Mouse (Mus musculus) fibroblast of lung, adult 2 months (primary cell): ENCODE measurements around the gene Smyd3.

Source experiments
- DNase-seq: peaks from one replicate; pipeline ENCODE4 v3.0.0-alpha.2; 2011; ENCODE audit warnings: low read depth

Gene Smyd3

DNA sequence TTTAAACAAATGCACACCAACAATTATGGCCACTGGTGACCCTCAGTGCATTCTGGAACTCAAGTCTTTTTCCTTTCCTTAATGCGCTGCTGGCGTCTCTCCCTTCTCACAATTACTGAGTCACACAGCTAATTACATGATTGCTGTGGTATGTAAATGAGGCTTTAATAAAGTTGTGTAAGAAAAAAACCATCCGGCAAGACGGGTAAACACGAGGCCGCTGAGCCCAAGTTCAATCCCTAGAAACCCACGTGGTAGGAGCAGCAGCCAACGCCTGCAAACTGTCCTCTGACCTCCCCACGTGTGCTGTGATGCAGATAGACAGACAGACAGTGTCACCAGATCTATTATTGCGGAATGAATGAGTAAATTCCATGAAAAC is 58.9 kb downstream of the Smyd3 start:
- no peak for DNase-seq

DNA sequence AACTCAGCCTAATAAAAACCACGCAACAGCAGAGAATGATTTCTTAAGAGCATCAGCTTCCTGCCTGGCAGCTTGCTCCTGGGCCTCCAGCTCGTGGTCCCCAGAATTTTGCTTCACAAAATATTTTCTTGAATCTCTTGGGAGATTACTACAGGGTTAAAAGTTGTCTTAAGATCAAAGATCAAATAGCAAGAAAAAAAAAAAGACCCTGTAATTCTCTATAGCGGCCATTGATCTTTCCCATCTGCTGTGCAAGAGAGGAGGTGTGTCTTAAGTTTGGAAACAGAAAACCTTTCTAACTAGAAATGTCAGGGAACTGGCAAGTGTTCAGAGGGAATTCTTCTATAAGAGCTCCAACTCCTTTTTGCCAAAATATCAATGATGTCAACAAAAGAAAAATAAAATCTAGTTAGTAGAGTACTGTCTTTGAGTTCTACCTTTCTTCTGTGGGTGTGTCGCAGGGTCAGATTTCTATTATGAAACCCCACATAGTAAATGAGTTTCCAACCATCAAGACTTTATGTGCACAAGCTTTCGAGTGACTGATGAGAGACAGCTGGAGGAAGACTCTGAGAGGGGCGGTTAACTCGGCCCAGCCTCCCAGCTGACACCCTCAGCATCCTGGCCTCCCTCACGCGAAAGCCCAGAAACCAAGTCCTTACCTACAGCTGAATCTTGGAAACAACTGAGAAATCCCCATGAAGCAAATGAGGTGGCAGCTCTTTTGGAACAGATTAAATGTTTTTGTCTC is 59.4 kb downstream of the Smyd3 start:
- no peak for DNase-seq

DNA sequence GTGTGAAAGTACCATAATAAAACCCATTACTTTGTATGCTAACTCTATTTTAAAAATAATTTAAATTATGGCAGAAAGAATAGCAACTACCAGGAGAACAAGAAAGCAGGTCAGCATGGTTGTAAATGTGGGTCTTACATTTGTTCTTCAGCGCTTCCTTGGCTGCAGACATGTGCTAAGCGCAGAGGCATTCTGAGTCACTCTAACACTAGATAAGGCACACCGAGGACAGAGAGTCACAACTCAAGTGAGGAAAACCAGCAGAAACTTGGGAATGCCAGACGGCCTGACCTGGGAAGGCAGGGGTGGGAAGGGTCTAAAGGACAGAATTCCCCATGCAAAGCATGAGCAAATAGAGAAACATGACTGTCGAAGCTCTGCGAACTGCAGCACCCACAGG is 63.2 kb downstream of the Smyd3 start:
- no peak for DNase-seq

DNA sequence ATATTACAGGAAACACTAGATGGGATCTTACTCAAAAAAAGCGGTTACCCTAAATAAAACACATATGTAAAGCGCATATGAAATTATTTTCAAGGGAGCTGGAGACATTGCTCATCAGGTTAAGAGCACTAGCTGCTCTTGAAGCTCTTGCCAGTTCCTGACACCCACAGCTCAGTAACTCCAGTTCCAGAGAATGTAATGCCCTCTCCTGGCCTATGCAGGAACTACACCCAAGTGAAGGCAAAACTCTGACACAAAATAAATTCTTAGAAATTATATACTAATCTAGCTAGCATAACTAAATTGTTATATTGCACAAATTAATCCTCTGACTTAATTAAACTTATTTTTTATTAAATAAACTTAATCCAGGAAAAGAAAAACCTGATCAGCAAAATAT is 66.6 kb downstream of the Smyd3 start:
- no peak for DNase-seq

DNA sequence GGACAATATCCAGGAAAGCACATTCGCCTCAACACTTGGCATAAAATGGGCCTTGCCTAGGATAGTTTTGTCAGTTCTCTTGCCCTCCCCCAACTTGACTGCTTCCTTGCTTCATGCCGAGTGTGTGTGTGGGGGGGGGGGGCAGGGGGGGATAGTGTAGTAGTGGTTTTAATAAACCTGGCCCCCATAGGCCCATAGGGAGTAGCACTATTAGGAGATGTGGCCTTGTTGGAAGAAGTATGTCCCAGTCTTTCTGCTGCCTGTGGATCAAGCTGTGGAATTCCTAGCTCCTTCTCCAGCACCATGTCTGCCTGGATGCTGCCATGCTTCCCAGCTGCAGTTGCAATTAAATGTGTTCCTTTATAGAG is 71.0 kb downstream of the Smyd3 start:
- no peak for DNase-seq

DNA sequence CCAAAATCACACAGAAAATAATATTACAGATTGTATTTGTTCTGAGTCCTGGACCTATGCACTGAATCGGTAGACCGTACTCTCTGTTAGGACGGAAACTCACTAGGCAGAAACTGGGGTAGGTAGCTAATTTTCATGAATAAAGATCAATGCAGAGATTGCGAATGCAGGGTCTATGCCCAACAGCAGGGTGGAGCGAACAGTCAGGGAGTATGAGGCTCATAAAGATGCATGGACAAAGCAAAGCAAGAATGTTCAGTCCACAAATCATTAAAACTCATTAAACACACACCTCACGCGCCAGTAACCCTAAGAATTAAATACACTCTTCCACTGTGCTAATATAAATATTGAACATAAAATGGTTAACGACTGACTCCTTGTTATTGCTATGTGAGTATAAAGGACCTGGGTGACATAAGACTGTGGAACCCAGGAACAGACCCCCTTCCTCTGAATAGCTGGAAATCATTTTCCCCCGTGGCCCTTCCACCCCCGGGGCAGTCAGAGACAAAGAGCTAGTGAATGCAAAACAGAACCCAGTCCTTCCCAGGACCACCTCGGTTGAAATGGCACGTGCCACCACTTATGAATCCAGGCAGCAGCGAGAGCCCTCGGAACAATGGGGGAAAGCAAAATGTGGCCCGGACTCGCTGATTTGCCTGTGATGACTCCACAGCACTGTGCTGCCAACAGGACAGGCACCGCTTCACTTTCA is 71.6 kb downstream of the Smyd3 start:
- no peak for DNase-seq

DNA sequence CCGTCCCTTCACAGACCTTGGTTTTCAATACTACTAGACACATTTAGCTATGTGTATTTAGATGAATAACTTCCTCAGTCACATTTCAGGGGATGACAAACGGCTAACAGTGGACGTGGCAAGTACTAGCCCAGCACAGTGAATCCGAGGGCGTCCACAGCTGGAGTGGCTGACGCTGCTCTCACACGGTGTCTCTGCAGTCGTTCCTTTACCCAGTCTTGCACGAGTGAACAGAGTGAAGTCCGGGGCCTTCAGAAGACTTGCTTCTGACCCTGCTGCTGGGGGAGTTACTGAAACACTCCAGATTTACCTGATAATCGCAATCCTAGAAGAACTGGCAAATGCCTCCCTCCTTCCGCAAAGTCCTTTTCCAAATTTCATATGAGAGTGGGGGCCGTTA is 74.0 kb downstream of the Smyd3 start:
- no peak for DNase-seq

DNA sequence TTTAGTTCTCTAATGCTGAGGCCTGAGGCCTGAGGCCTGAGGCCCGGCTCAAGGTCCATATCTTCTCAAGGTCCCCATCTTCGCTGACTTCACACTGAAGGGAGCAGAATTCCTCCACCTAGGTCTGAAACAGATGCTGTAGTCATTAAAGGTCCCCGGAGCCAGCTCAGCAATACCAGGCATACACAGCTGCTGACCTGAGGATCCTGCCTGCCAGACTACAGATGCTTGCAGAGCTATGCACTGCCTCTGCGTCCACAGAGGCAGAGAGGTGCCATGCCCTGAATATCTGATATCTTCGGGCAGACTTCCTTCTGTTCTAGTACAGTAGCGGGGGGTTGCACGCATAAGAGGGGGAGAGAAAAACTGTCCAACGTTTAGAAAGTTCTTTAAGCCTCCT is 74.4 kb downstream of the Smyd3 start:
- DNase-seq, result no peak

DNA sequence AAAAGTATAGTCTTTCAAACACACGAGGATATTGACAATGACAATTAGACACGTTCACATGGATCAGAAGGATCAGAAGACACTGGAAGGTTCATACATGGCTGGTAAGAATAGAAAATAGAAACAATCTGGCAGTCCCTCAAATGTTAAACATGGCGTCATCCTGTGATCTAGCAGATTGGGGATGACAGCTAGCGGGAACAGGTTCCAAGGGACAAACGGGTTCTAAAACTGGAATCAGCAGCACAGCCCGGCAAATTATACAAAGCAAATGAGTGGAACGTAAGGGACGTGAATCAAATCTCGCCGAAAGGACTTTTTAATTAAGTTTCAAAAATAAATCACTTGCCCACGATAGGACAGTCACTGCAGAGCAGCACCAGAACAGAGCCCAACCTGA is 81.2 kb downstream of the Smyd3 start:
- no peak for DNase-seq

DNA sequence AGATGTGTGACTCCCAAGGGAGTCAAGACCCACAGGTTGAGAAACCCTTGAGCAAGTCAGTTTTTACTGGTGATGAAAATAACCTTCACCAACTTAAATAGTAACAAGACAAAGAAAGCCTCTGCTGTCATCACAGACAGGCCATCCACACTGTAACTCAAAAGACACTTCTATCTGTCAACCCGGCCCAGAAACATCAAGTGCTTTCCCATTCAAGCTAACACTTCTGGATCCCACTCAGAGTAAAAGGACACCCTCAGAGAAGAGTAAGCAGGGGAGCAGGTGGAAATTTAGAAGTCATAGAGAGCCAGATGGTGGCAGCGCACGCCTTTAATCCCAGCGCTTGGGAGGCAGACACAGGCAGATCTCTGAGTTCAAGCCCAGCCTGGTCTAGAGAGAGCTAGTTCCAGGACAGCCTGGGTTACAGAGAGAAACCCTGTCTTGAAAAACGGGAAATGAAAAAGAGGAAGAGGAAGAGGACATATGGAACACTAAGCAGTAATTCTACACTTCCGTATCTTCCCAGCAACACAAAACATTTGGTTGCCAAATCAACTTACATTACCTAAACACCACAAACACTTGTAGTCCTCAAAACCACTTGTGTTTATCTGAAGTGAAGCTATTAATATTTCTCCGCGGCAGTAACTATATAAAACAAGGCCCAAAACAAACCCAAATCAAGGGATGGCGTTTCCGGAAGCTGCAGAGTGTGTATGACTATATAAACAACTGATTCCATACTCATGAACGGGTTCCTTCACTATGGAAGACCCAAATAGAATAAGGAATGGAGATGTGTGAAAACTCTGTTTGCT is 83.2 kb downstream of the Smyd3 start:
- DNase-seq, result no peak

DNA sequence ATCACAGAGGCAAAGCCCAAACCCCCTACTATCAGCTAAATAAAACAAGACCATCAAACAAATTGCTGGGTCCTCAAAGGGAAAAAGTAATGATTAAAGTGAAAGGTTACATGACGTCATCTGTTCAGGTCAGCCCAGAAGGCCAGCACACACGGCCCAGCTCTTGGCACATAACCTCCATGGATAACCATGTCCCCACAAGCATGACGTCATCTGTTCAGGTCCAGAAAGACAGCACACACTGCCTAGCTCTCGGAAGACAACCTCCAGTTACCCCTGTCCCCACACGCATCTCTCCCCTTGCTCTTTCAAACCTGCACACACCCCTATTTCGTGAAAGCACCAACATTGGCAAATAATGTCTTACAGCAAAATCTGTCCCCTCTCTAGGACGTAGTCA is 84.0 kb downstream of the Smyd3 start:
- no peak for DNase-seq

DNA sequence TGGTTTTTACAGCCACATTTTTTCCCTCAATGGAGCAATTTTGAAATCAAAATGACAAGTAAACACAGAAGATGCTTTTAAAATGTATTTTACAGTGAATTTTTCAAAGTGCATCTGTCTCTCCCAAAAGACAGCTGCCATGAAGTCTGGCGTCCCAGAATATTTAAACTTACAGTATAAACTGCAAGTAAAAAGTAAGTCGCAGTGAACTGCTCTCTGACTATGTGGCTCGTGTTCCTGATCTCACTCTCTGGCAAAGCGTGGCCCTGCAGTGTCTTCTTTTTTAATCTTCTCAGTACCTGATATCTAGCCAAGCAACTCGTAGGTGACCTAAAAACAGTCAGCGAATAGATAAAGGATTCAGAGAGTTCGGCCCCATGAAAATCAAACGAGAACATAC is 84.5 kb downstream of the Smyd3 start:
- no peak for DNase-seq

DNA sequence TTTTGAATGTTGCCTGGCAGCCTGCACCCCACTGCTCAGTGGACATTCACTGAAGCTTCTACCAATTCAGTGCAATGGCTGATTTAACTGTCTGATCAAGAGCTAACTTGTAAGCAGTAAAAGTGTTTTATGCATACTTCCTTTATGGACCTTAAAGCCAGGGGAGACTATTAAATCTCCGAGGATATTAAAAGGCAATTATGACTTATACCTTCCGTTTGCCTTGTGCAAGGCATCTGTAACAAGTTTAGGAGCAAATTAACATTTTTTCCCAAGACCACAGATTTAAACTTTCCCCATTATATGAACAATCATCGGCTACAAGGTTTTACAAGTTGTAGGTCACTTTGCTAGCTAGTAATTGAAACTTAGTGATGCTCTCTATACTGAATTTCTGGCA is 87.8 kb downstream of the Smyd3 start:
- no peak for DNase-seq

DNA sequence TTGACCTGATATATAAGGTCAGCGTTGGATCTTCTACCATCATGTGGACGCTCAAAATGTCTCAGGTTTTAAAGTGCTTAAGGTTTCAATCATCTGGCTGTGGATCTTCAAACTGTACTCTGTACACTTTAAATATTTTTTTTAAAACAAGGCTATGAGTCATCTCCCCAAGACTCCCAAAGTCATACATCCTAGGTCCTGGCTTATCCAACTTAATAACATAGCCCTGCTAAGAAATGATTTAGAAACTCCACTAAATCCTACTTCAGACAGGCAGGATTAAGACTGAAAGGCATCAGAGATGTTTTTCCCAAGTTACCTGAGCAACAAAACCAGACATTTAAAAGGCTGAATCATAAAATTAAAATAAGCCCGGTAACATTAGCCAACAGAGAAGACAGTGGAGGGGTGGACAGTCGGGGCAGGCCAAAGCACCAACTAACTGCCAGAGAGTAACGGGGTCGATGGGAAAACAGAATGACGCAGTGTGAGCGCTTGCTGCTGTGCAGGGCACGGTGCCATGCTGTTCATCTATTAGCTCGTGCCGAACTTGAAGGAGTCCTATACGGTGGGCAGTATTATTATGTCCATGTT is 92.9 kb downstream of the Smyd3 start:
- no peak for DNase-seq

DNA sequence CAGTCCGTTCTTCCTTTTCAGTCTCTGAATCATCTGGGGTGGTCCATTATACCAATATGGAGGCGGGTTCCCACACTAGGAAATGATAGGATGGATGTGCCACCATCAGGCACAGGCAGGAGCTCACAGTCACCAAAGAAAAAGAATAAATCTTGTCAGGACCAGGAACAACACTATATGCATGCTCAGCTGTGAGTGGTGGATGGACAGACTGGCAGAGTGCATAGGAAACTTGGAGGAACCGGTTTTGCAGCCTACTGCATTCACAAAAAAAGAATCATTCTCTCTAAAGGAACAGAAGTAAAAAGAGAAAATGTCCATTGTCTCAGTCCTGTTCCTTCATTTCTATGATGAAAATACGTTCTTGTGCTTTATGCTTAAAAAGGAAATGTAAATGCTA is 98.8 kb downstream of the Smyd3 start:
- DNase-seq, result no peak

DNA sequence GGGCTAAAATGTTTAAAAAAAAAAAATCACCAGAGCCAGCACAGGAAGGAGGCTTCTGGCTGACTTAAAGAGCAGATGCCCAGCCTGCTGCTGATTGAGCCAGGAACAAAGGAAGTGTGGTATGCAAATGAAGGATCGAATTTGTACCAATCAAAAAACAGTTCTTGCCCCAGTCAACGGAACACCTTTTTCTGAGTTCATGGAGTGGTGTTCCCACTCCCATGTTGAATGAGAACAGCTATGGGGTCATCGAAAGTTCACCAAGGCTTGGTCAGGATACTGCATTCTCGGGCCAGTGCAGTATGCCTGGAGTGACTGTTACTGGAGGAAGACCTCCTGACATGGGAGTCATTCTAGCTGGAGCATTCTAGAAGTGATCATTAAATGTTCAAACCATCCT is 109.8 kb downstream of the Smyd3 start:
- no peak for DNase-seq

DNA sequence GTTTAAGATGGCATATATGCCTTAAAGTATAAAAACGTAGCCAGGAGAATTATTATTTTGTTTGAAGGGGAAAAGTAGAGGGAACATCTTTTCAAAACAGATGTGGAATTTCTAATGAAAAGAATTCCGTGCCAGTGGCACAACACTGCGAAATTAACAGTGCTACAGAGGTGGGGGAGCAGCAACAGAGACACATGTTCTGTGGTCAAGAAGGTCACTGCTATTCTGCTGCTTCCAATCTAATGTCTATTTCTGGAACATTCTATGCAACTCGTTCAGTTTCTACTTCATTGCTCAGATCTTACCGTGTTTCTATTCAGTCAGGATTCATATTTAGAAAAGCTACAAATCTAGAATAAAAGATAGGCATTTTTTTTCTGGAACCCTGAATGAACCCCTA is 117.0 kb downstream of the Smyd3 start:
- DNase-seq, result no peak

DNA sequence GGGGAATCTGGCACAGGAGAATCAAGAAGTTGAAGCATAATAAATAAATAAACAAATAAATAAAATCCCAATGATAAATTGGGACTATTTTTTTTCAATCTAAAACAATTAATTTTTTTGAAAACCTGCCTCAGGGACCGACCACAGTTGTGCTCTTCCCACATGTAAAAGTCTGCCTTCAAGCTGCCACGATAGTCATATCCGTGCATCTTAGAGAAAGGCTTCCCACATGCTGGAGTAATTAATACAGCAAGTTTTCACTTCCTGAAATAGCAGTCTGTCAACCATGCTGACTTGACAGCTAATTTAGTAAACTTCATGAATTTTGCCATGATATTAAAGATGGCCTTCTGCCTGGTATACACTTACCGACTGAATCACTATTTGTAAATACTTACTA is 119.2 kb downstream of the Smyd3 start:
- no peak for DNase-seq

DNA sequence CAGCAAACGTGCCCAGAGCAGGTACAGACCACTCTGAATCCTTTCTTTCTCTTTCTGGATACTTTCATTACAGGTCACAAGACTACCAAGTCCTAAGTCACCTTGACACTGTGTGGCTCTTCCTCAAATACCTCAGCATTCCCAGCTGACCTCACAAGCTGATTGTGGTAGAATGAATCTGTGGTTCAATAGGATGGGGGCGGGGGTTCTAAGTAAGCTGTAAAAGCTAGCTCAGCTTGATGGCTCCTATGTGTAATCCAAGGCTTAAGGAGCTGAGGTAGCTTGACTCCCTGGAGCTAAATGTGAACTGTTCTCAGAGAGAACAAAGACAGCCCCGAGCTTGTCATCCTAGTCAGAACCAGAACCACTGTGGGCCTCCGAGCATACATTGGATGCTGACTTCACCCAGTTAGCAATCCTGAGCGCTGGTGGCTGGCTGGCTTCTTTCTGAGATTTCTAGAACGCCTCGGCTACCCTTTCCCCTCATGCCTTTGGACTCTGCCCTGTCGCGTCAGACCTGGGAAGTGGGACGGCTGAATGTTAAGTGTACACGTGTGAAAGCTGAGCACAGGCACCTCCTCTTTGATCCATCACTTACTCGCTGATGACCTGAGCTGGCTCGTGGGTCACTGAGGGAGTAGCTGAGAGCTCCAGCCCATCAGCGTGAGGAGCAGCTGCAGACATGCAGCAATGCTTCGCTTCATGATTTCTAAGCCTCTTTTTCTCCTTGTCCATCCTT is 131.4 kb downstream of the Smyd3 start:
- DNase-seq, result no peak

DNA sequence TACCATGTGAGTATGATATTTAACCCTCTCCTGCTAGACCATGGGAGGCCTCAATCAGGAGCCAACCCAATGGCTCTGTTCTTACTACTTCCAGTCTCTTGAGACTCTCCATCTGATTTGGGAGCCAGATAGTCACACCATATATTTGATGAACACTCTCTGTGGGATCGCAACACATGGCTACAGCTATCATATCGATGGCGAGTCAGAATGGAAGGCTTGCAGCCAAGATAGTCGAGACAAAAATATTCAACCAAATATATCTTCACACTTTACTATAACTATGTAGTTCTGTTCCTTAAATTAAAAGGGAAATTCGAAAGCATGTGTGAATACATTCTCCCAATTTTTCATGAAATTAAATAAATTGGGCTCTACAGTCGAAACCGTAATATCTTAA is 132.2 kb downstream of the Smyd3 start:
- no peak for DNase-seq

DNA sequence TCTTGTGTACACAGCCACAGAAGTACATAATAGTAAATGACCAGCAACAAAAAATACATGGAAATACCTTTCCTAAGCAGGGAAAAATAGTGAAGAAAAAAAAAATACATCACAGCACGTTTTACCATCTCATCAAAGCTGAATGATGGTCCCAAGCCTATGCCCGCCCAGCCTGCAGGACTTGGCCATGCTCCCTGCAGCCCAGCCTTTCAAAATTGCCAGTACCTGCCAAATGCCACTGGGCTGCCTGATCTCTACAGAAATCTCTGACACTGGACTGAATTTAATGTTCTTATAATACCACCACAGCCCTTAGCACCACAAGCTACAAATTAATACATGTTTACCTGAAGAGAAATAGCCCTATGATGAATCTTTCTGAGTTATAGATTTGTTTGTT is 133.5 kb downstream of the Smyd3 start:
- DNase-seq, result no peak

DNA sequence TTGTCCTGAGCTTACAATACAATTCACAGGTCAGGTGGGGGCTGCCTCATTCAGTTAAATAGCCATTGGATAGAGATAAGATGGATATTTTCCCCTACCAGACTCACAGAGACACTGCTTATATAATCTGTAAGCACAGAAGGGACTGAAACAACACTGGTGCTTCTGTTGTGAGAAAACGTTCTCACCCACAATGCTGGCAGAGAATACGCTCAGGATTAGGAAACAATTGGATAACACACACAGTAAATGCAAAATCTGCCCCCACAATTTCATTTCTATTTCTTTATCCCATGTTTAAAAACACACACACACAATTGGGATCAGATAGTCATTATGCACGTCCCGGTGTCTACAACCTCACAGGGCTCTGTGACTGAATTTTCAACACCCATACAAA is 139.7 kb downstream of the Smyd3 start:
- DNase-seq, result no peak
